Mouse (Mus musculus) lung, postnatal 0 days (tissue): Measurements from ENCODE around the gene Atpaf2. TPM values are rescaled to one million over a fixed set of nuclear protein-coding genes. Genes with fewer than 3 reads are reported as not detected.
A peak's percentile ranks its signal among the peaks of the same experiment; 100 is the strongest.

Experiments
- ATAC-seq: fragments of 200-750 bp; cut with Nextera tagmentation; 2 replicates; pipeline ENCODE4 v1.8.0; 2017; ENCODE audit warnings: moderate library complexity
- DNase-seq: peaks from one replicate; pipeline ENCODE4 v3.0.0-alpha.2; 2016; ENCODE audit warnings: low spot score
- H3K27ac ChIP-seq: fragments of 300-500 bp; sonication (generic); 2 replicates; pipeline ENCODE4 v1.5.1; 2014; ENCODE audit warnings: antibody characterized with exemption, mild to moderate bottlenecking, low read length, mixed read lengths
- H3K27me3 ChIP-seq: fragments of 300-500 bp; sonication (generic); replicated peaks from 2 replicates; pipeline ENCODE4 v1.6.1; 2014; ENCODE audit warnings: low read length, mixed read lengths; ENCODE audit not compliant: insufficient read depth
- H3K36me3 ChIP-seq: fragments of 300-500 bp; sonication (generic); 2 replicates; pipeline ENCODE4 v1.6.1; 2014; ENCODE audit warnings: low read length, mixed read lengths; ENCODE audit not compliant: insufficient read depth
- H3K4me1 ChIP-seq: fragments of 300-500 bp; sonication (generic); 2 replicates; pipeline ENCODE4 v1.6.1; 2014; ENCODE audit warnings: antibody characterized with exemption, low read depth, low read length, mixed read lengths; ENCODE audit not compliant: insufficient read depth
- H3K4me2 ChIP-seq: fragments of 300-500 bp; sonication (generic); replicated peaks from 2 replicates; pipeline ENCODE4 v1.6.1; 2014; ENCODE audit warnings: low read depth, mild to moderate bottlenecking, low read length, moderate library complexity, mixed read lengths
- H3K4me3 ChIP-seq: fragments of 300-500 bp; sonication (generic); 2 replicates; pipeline ENCODE4 v1.5.1; 2014; ENCODE audit warnings: low read depth, low read length
- H3K9ac ChIP-seq: fragments of 300-500 bp; sonication (generic); replicated peaks from 2 replicates; pipeline ENCODE4 v1.6.1; 2014; ENCODE audit warnings: low read depth, mild to moderate bottlenecking
- H3K9me3 ChIP-seq: fragments of 300-500 bp; sonication (generic); 2 replicates; pipeline ENCODE4 v1.6.1; 2016; ENCODE audit warnings: low read length, mixed read lengths
- CTCF ChIP-seq: IDR thresholded peaks from 2 replicates; pipeline ENCODE4 v1.5.1; 2016; ENCODE audit warnings: antibody characterized with exemption, mild to moderate bottlenecking
- EP300 ChIP-seq: IDR thresholded peaks from 2 replicates; pipeline ENCODE4 v1.6.1; 2016; ENCODE audit warnings: antibody characterized with exemption, mild to moderate bottlenecking, control low read depth
- WGBS: fragments of 180-500 bp; shearing (Covaris S2); extraction: QIAGEN DNeasy Blood & Tissue Kit; methylation state at CpG from one replicate; pipeline ENCODE4 v1.1.7; 2014; 5-methylcytosine and 5-hydroxymethylcytosine counted together
- polyA plus RNA-seq: library from polyadenylated mRNA; unstranded; fragments of >200 nt; fragmentation: Nextera tagmentation; extraction: Ambion mirVana; gene quantifications from 2 replicates; pipeline ENCODE4 v1.2.1, GENCODE M21; 2015

Atpaf2 gene
- polyA plus RNA-seq, 1 experiment from 2014 or later: 24.7 TPM

- TF ChIP-seq EP300 (no peak), CTCF (no peak)
- no peak for ATAC-seq
- H3K9me3 ChIP-seq: no peaks in the 10 kb centered on the region
Measured at GRCm38 (mm10) chr11:60368909-60369308, 49.3 kb downstream of the Atpaf2 start.

GRCm38 (mm10) chr11:60367256-60367655 is 51.0 kb downstream of the Atpaf2 start:
- DNase-seq: peak; percentile 10
- Histone ChIP-seq H3K4me2 (no peak overlapping the region), H3K27me3 (no peaks in the 10 kb centered on the region), H3K9ac (no peak overlapping the region), H3K27ac (no peak overlapping the region), H3K36me3 (no peaks in the 10 kb centered on the region), H3K9me3 (no peaks in the 10 kb centered on the region), H3K4me3 (no peak overlapping the region), H3K4me1 (no peaks in the 10 kb centered on the region)
- 48% methylated on average over 3 of the region's 3 CpGs for whole genome bisulfite sequencing
- TF ChIP-seq CTCF: peak; percentile 34; the same call in 1 of the 2 replicates
- no peak for TF ChIP-seq EP300
- no peak for ATAC-seq

More at GRCm38 (mm10) chr11:60368909-60369308, 49.3 kb downstream of the Atpaf2 start:
- Histone ChIP-seq H3K27me3 (no peaks in the 10 kb centered on the region), H3K27ac (no peak overlapping the region), H3K36me3 (no peaks in the 10 kb centered on the region), H3K4me1 (no peaks in the 10 kb centered on the region), H3K9ac (no peak overlapping the region), H3K4me2 (no peak overlapping the region), H3K4me3 (no peak overlapping the region)
- DNase-seq: no peak
- 61% methylated on average over 4 of the region's 4 CpGs for WGBS

GRCm38 (mm10) chr11:60366239-60367019 is 51.8 kb downstream of the Atpaf2 start:
- H3K4me2 ChIP-seq: no peak overlapping the region
- H3K9ac ChIP-seq: no peak overlapping the region
- ATAC-seq: no peak

GRCm38 (mm10) chr11:60360631-60361201 is 57.5 kb downstream of the Atpaf2 start:
- H3K4me3 ChIP-seq: no peak overlapping the region
- H3K9me3 ChIP-seq: no peaks in the 10 kb centered on the region
- ATAC-seq (peak; percentile 87), DNase-seq (peak; percentile 56)
- H3K4me2 ChIP-seq: no peak overlapping the region
- H3K9ac ChIP-seq: no peak overlapping the region
- 0 out of 2 replicates have a peak, but pooled peaks cover 3% of the 10 kb centered on the region for H3K4me1 ChIP-seq
- peak overlapping the region; percentile 28; the same call in 1 of the 2 replicates for H3K27ac ChIP-seq
- H3K36me3 ChIP-seq: no peaks in the 10 kb centered on the region
- WGBS: 52% methylated on average over 5 of the region's 5 CpGs
- peak; percentile 45 for TF ChIP-seq EP300
- TF ChIP-seq CTCF: no peak
- H3K27me3 ChIP-seq: no peaks in the 10 kb centered on the region

More at GRCm38 (mm10) chr11:60366239-60367019, 51.8 kb downstream of the Atpaf2 start:
- Histone ChIP-seq H3K9me3 (no peaks in the 10 kb centered on the region), H3K4me3 (no peak overlapping the region), H3K36me3 (no peaks in the 10 kb centered on the region), H3K27ac (no peak overlapping the region), H3K27me3 (no peaks in the 10 kb centered on the region), H3K4me1 (no peaks in the 10 kb centered on the region)
- DNase-seq: no peak
- TF ChIP-seq CTCF (no peak), EP300 (no peak)
- 26% methylated on average over 16 of the region's 16 CpGs for WGBS

- WGBS: 62% methylated on average over 1 of the region's 1 CpGs
- DNase-seq: no peak
- TF ChIP-seq CTCF: no peak; the same call in 1 of the 2 replicates
- Histone ChIP-seq H3K4me1 (0 out of 2 replicates have a peak, but pooled peaks cover 3% of the 10 kb centered on the region), H3K4me2 (no peak overlapping the region), H3K27me3 (no peaks in the 10 kb centered on the region), H3K36me3 (no peaks in the 10 kb centered on the region), H3K27ac (peak overlapping the region; percentile 27; the same call in 1 of the 2 replicates), H3K4me3 (no peak overlapping the region), H3K9ac (no peak overlapping the region), H3K9me3 (no peaks in the 10 kb centered on the region)
- ATAC-seq: no peak
Measured at GRCm38 (mm10) chr11:60359936-60360335, 58.3 kb downstream of the Atpaf2 start.

GRCm38 (mm10) chr11:60359138-60359537 is 59.1 kb downstream of the Atpaf2 start:
- TF ChIP-seq CTCF (no peak), EP300 (no peak)

More at GRCm38 (mm10) chr11:60359138-60359537, 59.1 kb downstream of the Atpaf2 start:
- WGBS: 67% methylated on average over 5 of the region's 5 CpGs
- Histone ChIP-seq H3K27me3 (no peaks in the 10 kb centered on the region), H3K9ac (no peak overlapping the region), H3K9me3 (no peaks in the 10 kb centered on the region), H3K27ac (no peak overlapping the region), H3K36me3 (no peaks in the 10 kb centered on the region), H3K4me1 (0 out of 2 replicates have a peak, but pooled peaks cover 3% of the 10 kb centered on the region), H3K4me2 (no peak overlapping the region), H3K4me3 (no peak overlapping the region)
- ATAC-seq (no peak), DNase-seq (no peak)
